Mouse (Mus musculus) forebrain, embryonic 10.5 days (tissue): ENCODE measurements around the gene Gpatch1. TPM values are rescaled to one million over a fixed set of nuclear protein-coding genes. Genes with fewer than 3 reads are reported as not detected.

Experiments
- polyA plus RNA-seq: library from polyadenylated mRNA; unstranded; fragments of >200 nt; fragmentation: Nextera tagmentation; extraction: Ambion mirVana; gene quantifications from 2 replicates; pipeline ENCODE4 v1.2.1, GENCODE M21; 2016

Gene Gpatch1
- polyA plus RNA-seq, 1 experiment from 2014 or later: 17.9 TPM

Other genes with a start within 250 kb of the Gpatch1 start
- gene Cebpa, start 199.1 kb downstream of the Gpatch1 start, polyA plus RNA-seq: 0.23 and 0.40 TPM in 2 replicates
- 0.64 and 0.79 TPM in 2 replicates for gene Slc7a10, start 132.1 kb downstream of the Gpatch1 start, polyA plus RNA-seq
- gene Lrp3, start 102.9 kb downstream of the Gpatch1 start, polyA plus RNA-seq: 11.5 and 11.9 TPM in 2 replicates
- gene Rhpn2, start 15.7 kb upstream of the Gpatch1 start, polyA plus RNA-seq: 4.5 and 4.6 TPM in 2 replicates
- 28.4 and 29.3 TPM in 2 replicates for gene Faap24, start 78.4 kb upstream of the Gpatch1 start, polyA plus RNA-seq
- 69.9 and 72.3 TPM in 2 replicates for gene Cep89, start 78.6 kb upstream of the Gpatch1 start, polyA plus RNA-seq
- 0.29 TPM in 1 of 2 replicates, not detected in the other for gene Slc7a9, start 130.4 kb upstream of the Gpatch1 start, polyA plus RNA-seq
- gene Tdrd12, start 219.3 kb upstream of the Gpatch1 start, polyA plus RNA-seq: 0.15 TPM in 2 replicates
- 45.9 and 50.3 TPM in 2 replicates for gene Nudt19, start 237.9 kb upstream of the Gpatch1 start, polyA plus RNA-seq